In the genomic region with DNA sequence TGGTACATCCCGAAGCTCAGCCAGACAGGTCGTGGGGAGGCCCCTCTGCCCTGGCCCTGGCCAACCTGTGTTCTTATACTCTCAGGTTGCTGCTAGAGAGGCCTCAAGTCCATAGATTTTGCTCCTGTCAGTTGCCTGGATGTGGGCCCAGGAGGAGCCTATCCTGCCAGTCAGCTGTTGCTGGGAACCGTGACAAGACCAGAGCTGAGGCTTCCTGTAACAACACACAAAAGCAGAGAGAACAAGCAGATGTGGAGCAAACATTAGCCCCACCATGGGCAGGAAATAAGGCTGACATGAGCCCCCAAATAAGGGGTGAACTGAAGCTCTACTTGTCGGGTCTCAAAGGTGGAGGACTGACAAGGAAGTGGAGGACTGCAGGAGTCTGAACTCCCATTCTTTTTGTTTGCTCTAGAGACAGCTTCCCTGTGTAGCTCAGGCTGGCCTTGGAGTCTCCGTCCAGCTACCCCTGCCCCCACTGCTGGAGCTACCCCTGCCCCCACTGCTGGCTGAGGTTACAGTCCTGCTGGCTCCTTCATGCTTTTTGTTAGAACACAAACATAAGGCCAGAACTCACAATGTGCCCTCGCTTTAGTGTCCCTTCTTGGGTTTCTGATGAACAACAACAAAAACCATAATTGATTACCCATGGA, we compare ENCODE assay signal across 9 mouse cellular contexts. TPM values are rescaled to one million over a fixed set of nuclear protein-coding genes. Genes with fewer than 3 reads are reported as not detected.
DNase-seq lines count a peak whose midpoint lies in the region; ATAC-seq and TF ChIP-seq lines count a peak whose summit lies in the region.
"Had no signal": no experiment of that assay in that cellular context is flagged by ENCODE, and none has a peak within 500 bp of the region (broad histone marks: within the 10 kb centered on the region; RNA-seq: fewer than 3 reads in every experiment).

No protein-coding gene starts in this region.

- H3K27me3 ChIP-seq in kidney, adult 2 months (replicated peaks; ENCODE audit: control insufficient read depth, insufficient read depth, low read length), result no peaks in the 10 kb centered on the region
- no peaks in the 10 kb centered on the region for H3K27me3 ChIP-seq in stomach, embryonic 15.5 days (replicated peaks)
- H3K27me3 ChIP-seq: limb, embryonic 15.5 days had no signal

- peak overlapping the region; percentile 92 for H3K27ac ChIP-seq in gastrocnemius, adult 2 months
- peak overlapping the region; percentile 47; the same call in 1 of the 2 replicates for H3K27ac ChIP-seq in kidney, adult 2 months (ENCODE audit: insufficient read depth, low read depth, low read length)
- peak overlapping the region; percentile 76 for H3K27ac ChIP-seq in stomach, embryonic 15.5 days
- H3K27ac ChIP-seq: limb, embryonic 15.5 days had no signal

- no peak for TF ChIP-seq POLR2A in kidney, adult 2 months (IDR thresholded peaks at IDR 0.05; ENCODE audit: low read depth, low read length)

- intact Hi-C loops in gastrocnemius, adult 2 months (cut with DNase I), result loop anchor here (5.0 kb wide), 1 partner anchor 59 kb away; no protein-coding TSS in a partner anchor

- H3K9me3 ChIP-seq in stomach, embryonic 15.5 days, result no peaks in the 10 kb centered on the region
- H3K9me3 ChIP-seq: limb, embryonic 15.5 days had no signal

- no peak for ATAC-seq in CD4-positive, CD25-positive, alpha-beta regulatory T cell, adult 4 months
- ATAC-seq in stomach, embryonic 15.5 days (ENCODE audit: insufficient read depth, low FRiP score, low read depth), result peak; percentile 56; the same call in 1 of the 2 replicates
- ATAC-seq in megakaryocyte progenitor cell, adult 5-6 weeks (replicated peaks; ENCODE audit: poor library complexity), result no peak

- H3K4me1 ChIP-seq in kidney, adult 2 months (ENCODE audit: control insufficient read depth, insufficient read depth, low read length), result no peaks in the 10 kb centered on the region
- no peaks in the 10 kb centered on the region; the same call in 1 of the 2 replicates for H3K4me1 ChIP-seq in stomach, embryonic 15.5 days
- H3K4me1 ChIP-seq: limb, embryonic 15.5 days had no signal

- no peak for TF ChIP-seq CTCF in gastrocnemius, adult 2 months (IDR thresholded peaks at IDR 0.05)
- TF ChIP-seq CTCF in kidney, adult 2 months (conservative IDR thresholded peaks at IDR 0.05; ENCODE audit: insufficient read depth, insufficient read length, low read depth, low read length), result no peak

- H3K4me3 ChIP-seq in gastrocnemius, adult 2 months, result peak overlapping the region; percentile 55
- H3K4me3 ChIP-seq in kidney, adult 2 months (ENCODE audit: insufficient read depth, low read depth, low read length), result no peak overlapping the region
- no peak overlapping the region for H3K4me3 ChIP-seq in stomach, embryonic 15.5 days (replicated peaks)
- H3K4me3 ChIP-seq: limb, embryonic 15.5 days had no signal

- peak; percentile 10 for DNase-seq in CD4-positive, CD25-positive, alpha-beta regulatory T cell, adult 2 months (ENCODE audit: low read depth, low spot score)
- DNase-seq in ES-CJ7 (ENCODE audit: low read depth, low spot score), result peak; percentile 57
- DNase-seq in gastrocnemius, adult 2 months, result peak; percentile 92
- DNase-seq in kidney, adult 2 months, result peak; percentile 78
- DNase-seq in frontal cortex, adult 2 months (ENCODE audit: extremely low spot score in 1 of 2, low spot score in 1 of 2), result no peak

- WGBS in kidney, adult 2 months, result 39% methylated on average over 6 of the region's 6 CpGs
- WGBS in stomach, embryonic 15.5 days, result 42% methylated on average over 6 of the region's 6 CpGs

- H3K4me2 ChIP-seq in stomach, embryonic 15.5 days, result no peak overlapping the region
- H3K4me2 ChIP-seq: limb, embryonic 15.5 days had no signal

- H3K9ac ChIP-seq in stomach, embryonic 15.5 days, result no peak overlapping the region
- H3K9ac ChIP-seq: limb, embryonic 15.5 days had no signal

- H3K36me3 ChIP-seq in kidney, adult 2 months (ENCODE audit: control insufficient read depth, insufficient read depth, low read length), result no peaks in the 10 kb centered on the region
- no peaks in the 10 kb centered on the region for H3K36me3 ChIP-seq in stomach, embryonic 15.5 days
- H3K36me3 ChIP-seq: limb, embryonic 15.5 days had no signal

RNA-seq across cellular contexts. Expression of a gene that starts 29.7 kb away (rescaled TPM):
- 1 to 10 TPM in 1 of 2 experiments, under 1 TPM in 1; 0.50 to 2.0 TPM for polyA plus RNA-seq in CD4-positive, CD25-positive, alpha-beta regulatory T cell, adult 4 months (2017; shearing (Covaris generic))
- total RNA-seq in gastrocnemius, adult 2 months (2021), result 10 to 100 TPM; 54.9 to 56.1 TPM
- polyA plus RNA-seq in kidney, adult 2 months (2012; rRNA removed), result 0.14 and 0.34 TPM in 2 replicates
- 1.3 TPM in 2 replicates for polyA plus RNA-seq in stomach, embryonic 15.5 days (2015; fragmentation: Nextera tagmentation; extraction: Ambion mirVana)
- 1.0 and 2.2 TPM in 2 replicates for polyA plus RNA-seq in frontal cortex, adult 2 months (2012; rRNA removed)
- total RNA-seq in megakaryocyte progenitor cell, adult 5-6 weeks (2015), result not detected in 2 replicates
- total RNA-seq in megakaryocyte progenitor cell, adult 5-6 weeks (2017), result not detected in 2 replicates

RNA-seq across cellular contexts. Expression of a gene that starts 53.2 kb away (rescaled TPM):
- polyA plus RNA-seq in CD4-positive, CD25-positive, alpha-beta regulatory T cell, adult 4 months (2017; shearing (Covaris generic)), result 10 to 100 TPM; 11.1 to 14.8 TPM
- 10 to 100 TPM; 24.1 to 37.5 TPM for total RNA-seq in gastrocnemius, adult 2 months (2021)
- 18.9 and 19.0 TPM in 2 replicates for polyA plus RNA-seq in kidney, adult 2 months (2012; rRNA removed)
- 13.7 and 16.8 TPM in 2 replicates for polyA plus RNA-seq in stomach, embryonic 15.5 days (2015; fragmentation: Nextera tagmentation; extraction: Ambion mirVana)
- polyA plus RNA-seq in frontal cortex, adult 2 months (2012; rRNA removed), result 42.4 and 44.8 TPM in 2 replicates
- 48.5 and 52.7 TPM in 2 replicates for total RNA-seq in megakaryocyte progenitor cell, adult 5-6 weeks (2015)
- total RNA-seq in megakaryocyte progenitor cell, adult 5-6 weeks (2017), result 13.5 and 16.6 TPM in 2 replicates

Comparison
In these comparisons a context has a peak if more than half of its experiments do, and no peak if none do; other contexts are left out.
1. DNase-seq: peak in CD4-positive, CD25-positive, alpha-beta regulatory T cell, adult 2 months (single experiment), ES-CJ7 (single experiment), gastrocnemius, adult 2 months (single experiment) and kidney, adult 2 months (single experiment); none in frontal cortex, adult 2 months (0 of 2).
2. Peak in every context shown above with its lines, with median percentiles within 50 percentile points of each other: H3K27ac ChIP-seq.